Mouse (Mus musculus): ENCODE measurements around the gene Gse1.

DNA sequence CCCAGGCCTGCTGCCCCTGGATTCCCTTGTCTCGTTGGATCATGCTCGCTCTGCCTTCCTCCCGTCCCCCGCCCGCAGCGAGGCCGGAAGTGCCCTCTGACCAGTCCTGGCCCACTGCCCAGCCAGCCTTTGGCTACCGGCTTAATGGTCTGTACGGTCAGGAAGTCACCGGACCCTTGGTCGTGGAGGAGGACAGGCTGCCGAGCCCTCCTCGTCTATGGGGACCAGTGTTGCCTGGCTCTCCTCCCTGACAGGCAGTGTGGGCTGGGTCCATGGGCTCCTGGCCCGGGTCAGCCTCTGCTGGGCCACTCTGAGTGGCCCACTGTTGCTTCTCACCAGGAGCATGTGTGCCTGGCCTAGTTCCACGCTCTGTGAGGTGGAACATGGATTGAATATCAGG is 266.6 kb downstream of the Gse1 start:
- TF ChIP-seq CHD2 (IDR thresholded peaks at IDR 0.05; ENCODE audit: low read depth, low read length) (no peak), ZNF384 (IDR thresholded peaks at IDR 0.05; ENCODE audit: low read depth, low read length) (no peak), MAFK (IDR thresholded peaks at IDR 0.05; ENCODE audit: insufficient read depth, low read depth, low read length) (no peak), ZC3H11A (IDR thresholded peaks at IDR 0.05; ENCODE audit: borderline replicate concordance, low read depth, low read length) (no peak)
